Mouse (Mus musculus) liver, embryonic 11.5 days (tissue): Measurements from ENCODE around the gene Helz2. TPM values are rescaled to one million over a fixed set of nuclear protein-coding genes. Genes with fewer than 3 reads are reported as not detected.

Experiments used
- ATAC-seq: fragments of 200-750 bp; cut with Nextera tagmentation; replicated peaks from 2 replicates; pipeline ENCODE4 v1.8.0; 2017; ENCODE audit warnings: moderate number of reproducible peaks, mild to moderate bottlenecking, moderate TSS enrichment, moderate library complexity; ENCODE audit not compliant: low FRiP score
- DNase-seq: peaks from one replicate; pipeline ENCODE4 v3.0.0-alpha.2; 2017; ENCODE audit warnings: low spot score
- H3K27ac ChIP-seq: fragments of 300-500 bp; sonication (generic); 2 replicates; pipeline ENCODE4 v1.5.1; 2014; ENCODE audit warnings: mild to moderate bottlenecking, low read depth, low read length, control low read depth
- H3K27me3 ChIP-seq: fragments of 300-500 bp; sonication (generic); replicated peaks from 2 replicates; pipeline ENCODE4 v1.6.1; 2014; ENCODE audit warnings: low read length, mixed read lengths; ENCODE audit not compliant: control insufficient read depth, insufficient read depth
- H3K36me3 ChIP-seq: fragments of 300-500 bp; sonication (generic); 2 replicates; pipeline ENCODE4 v1.6.1; 2014; ENCODE audit warnings: mild to moderate bottlenecking, low read length, moderate library complexity, mixed read lengths; ENCODE audit not compliant: control insufficient read depth, insufficient read depth
- H3K4me1 ChIP-seq: fragments of 300-500 bp; sonication (generic); replicated peaks from 2 replicates; pipeline ENCODE4 v1.6.1; 2014; ENCODE audit warnings: low read length, mixed read lengths; ENCODE audit not compliant: control insufficient read depth, insufficient read depth
- H3K4me2 ChIP-seq: fragments of 300-500 bp; sonication (generic); 2 replicates; pipeline ENCODE4 v1.6.1; 2014; ENCODE audit warnings: mild to moderate bottlenecking, control low read depth, moderate library complexity
- H3K4me3 ChIP-seq: fragments of 300-500 bp; sonication (generic); 2 replicates; pipeline ENCODE4 v1.5.1; 2014; ENCODE audit warnings: low read depth, low read length, control low read depth
- H3K9ac ChIP-seq: fragments of 300-500 bp; sonication (generic); 2 replicates; pipeline ENCODE4 v1.6.1; 2014; ENCODE audit warnings: low read depth, low read length, control low read depth
- H3K9me3 ChIP-seq: fragments of 300-500 bp; sonication (generic); 2 replicates; pipeline ENCODE4 v1.6.1; 2016; ENCODE audit warnings: low read length, inconsistent platforms, mixed read lengths; ENCODE audit not compliant: control insufficient read depth
- WGBS: fragments of 180-500 bp; shearing (Covaris S2); extraction: QIAGEN DNeasy Blood & Tissue Kit; methylation state at CpG from one replicate; pipeline ENCODE4 v1.1.7; 2014; 5-methylcytosine and 5-hydroxymethylcytosine counted together
- polyA plus RNA-seq: library from polyadenylated mRNA; unstranded; fragments of >200 nt; fragmentation: Nextera tagmentation; extraction: Ambion mirVana; gene quantifications from 2 replicates; pipeline ENCODE4 v1.2.1, GENCODE M21; 2014

The Helz2 gene
- polyA plus RNA-seq, 1 experiment from 2014 or later, result 2.6 TPM

GRCm38 (mm10) chr2:181180898-181181297 lies 60.9 kb downstream of the Helz2 start:
- Histone ChIP-seq H3K4me1 (no peaks in the 10 kb centered on the region), H3K9ac (no peak overlapping the region), H3K27me3 (no peaks in the 10 kb centered on the region), H3K27ac (no peak overlapping the region), H3K4me3 (no peak overlapping the region), H3K9me3 (no peaks in the 10 kb centered on the region), H3K4me2 (no peak overlapping the region), H3K36me3 (no peaks in the 10 kb centered on the region)
- 71% methylated on average over 6 of the region's 6 CpGs for WGBS
- no peak for ATAC-seq
- no peak for DNase-seq

- Histone ChIP-seq H3K4me3 (no peak overlapping the region), H3K4me2 (no peak overlapping the region), H3K9ac (no peak overlapping the region), H3K27ac (no peak overlapping the region), H3K36me3 (no peaks in the 10 kb centered on the region), H3K27me3 (no peaks in the 10 kb centered on the region), H3K4me1 (no peaks in the 10 kb centered on the region), H3K9me3 (no peaks in the 10 kb centered on the region)
- no peak for ATAC-seq
- DNase-seq, result no peak
- 63% methylated on average over 5 of the region's 5 CpGs for WGBS
Measured at GRCm38 (mm10) chr2:181178471-181178870, 63.4 kb downstream of the Helz2 start.

GRCm38 (mm10) chr2:181178015-181178414 lies 63.8 kb downstream of the Helz2 start:
- Histone ChIP-seq H3K9me3 (no peaks in the 10 kb centered on the region), H3K36me3 (no peaks in the 10 kb centered on the region), H3K4me1 (no peaks in the 10 kb centered on the region), H3K4me2 (no peak overlapping the region), H3K27ac (no peak overlapping the region), H3K4me3 (no peak overlapping the region), H3K27me3 (no peaks in the 10 kb centered on the region), H3K9ac (no peak overlapping the region)
- WGBS, result 64% methylated on average over 3 of the region's 3 CpGs
- DNase-seq (no peak), ATAC-seq (no peak)

Other genes starting within 250 kb of the Helz2 start
- 1.2 and 1.6 TPM in 2 replicates for gene Chrna4, start 198.5 kb downstream of the Helz2 start, polyA plus RNA-seq
- gene Kcnq2, start 106.7 kb downstream of the Helz2 start, polyA plus RNA-seq, result 0.15 and 0.18 TPM in 2 replicates
- gene Eef1a2, start 85.0 kb downstream of the Helz2 start, polyA plus RNA-seq, result not detected in 2 replicates
- 172 and 179 TPM in 2 replicates for gene Ppdpf, start 54.8 kb downstream of the Helz2 start, polyA plus RNA-seq
- gene Ptk6, start 39.2 kb downstream of the Helz2 start, polyA plus RNA-seq, result not detected in 2 replicates
- gene Srms, start 28.8 kb downstream of the Helz2 start, polyA plus RNA-seq, result 0.23 TPM in 1 of 2 replicates, not detected in the other
- gene Fndc11, start 22.0 kb downstream of the Helz2 start, polyA plus RNA-seq, result 0.34 TPM in 1 of 2 replicates, not detected in the other
- gene Gmeb2, start 46.0 kb upstream of the Helz2 start, polyA plus RNA-seq, result 14.7 and 16.4 TPM in 2 replicates
- gene Stmn3, start 72.5 kb upstream of the Helz2 start, polyA plus RNA-seq, result 0.59 and 0.74 TPM in 2 replicates
- 58.8 and 66.4 TPM in 2 replicates for gene Rtel1, start 77.7 kb upstream of the Helz2 start, polyA plus RNA-seq
- 29.5 and 35.1 TPM in 2 replicates for gene Zgpat, start 122.9 kb upstream of the Helz2 start, polyA plus RNA-seq
- gene Arfrp1, start 123.4 kb upstream of the Helz2 start, polyA plus RNA-seq, result 48.7 and 48.9 TPM in 2 replicates
- 17.0 and 20.2 TPM in 2 replicates for gene Lime1, start 138.1 kb upstream of the Helz2 start, polyA plus RNA-seq
- gene Zbtb46, start 217.4 kb upstream of the Helz2 start, polyA plus RNA-seq, result 25.2 and 26.9 TPM in 2 replicates